Mouse (Mus musculus) midbrain, postnatal 0 days (tissue): ENCODE results near the gene Il1rl1. TPM values are rescaled to one million over a fixed set of nuclear protein-coding genes. Genes with fewer than 3 reads are reported as not detected.

Source experiments
- ATAC-seq: fragments of 200-750 bp; cut with Nextera tagmentation; 2 replicates; pipeline ENCODE4 v1.8.0; 2017; ENCODE audit warnings: moderate number of reproducible peaks, mild to moderate bottlenecking, moderate TSS enrichment, moderate library complexity; ENCODE audit not compliant: low FRiP score
- DNase-seq: peaks from one replicate; pipeline ENCODE4 v3.0.0-alpha.2; 2015; ENCODE audit warnings: low spot score
- H3K27ac ChIP-seq: fragments of 300-500 bp; sonication (generic); 2 replicates; pipeline ENCODE4 v1.5.1; 2014; ENCODE audit warnings: low read depth, mild to moderate bottlenecking, low read length, mixed read lengths
- H3K27me3 ChIP-seq: fragments of 300-500 bp; sonication (generic); 2 replicates; pipeline ENCODE4 v1.6.1; 2014; ENCODE audit warnings: low read length, control low read depth, mixed read lengths; ENCODE audit not compliant: insufficient read depth
- H3K36me3 ChIP-seq: fragments of 300-500 bp; sonication (generic); 2 replicates; pipeline ENCODE4 v1.6.1; 2014; ENCODE audit warnings: low read length, control low read depth, mixed read lengths; ENCODE audit not compliant: insufficient read depth
- H3K4me1 ChIP-seq: fragments of 300-500 bp; sonication (generic); 2 replicates; pipeline ENCODE4 v1.6.1; 2014; ENCODE audit warnings: mild to moderate bottlenecking, control low read depth, antibody characterized with exemption, low read length, mixed read lengths; ENCODE audit not compliant: insufficient read depth
- H3K4me2 ChIP-seq: fragments of 300-500 bp; sonication (generic); 2 replicates; pipeline ENCODE4 v1.6.1; 2014; ENCODE audit warnings: low read depth, mild to moderate bottlenecking, low read length, mixed read lengths; ENCODE audit not compliant: poor library complexity, severe bottlenecking
- H3K4me3 ChIP-seq: fragments of 300-500 bp; sonication (generic); 2 replicates; pipeline ENCODE4 v1.5.1; 2014; ENCODE audit warnings: low read depth, mild to moderate bottlenecking, low read length, moderate library complexity
- H3K9ac ChIP-seq: fragments of 300-500 bp; sonication (generic); replicated peaks from 2 replicates; pipeline ENCODE4 v1.6.1; 2014; ENCODE audit warnings: mild to moderate bottlenecking, low read length, moderate library complexity, mixed read lengths; ENCODE audit not compliant: poor library complexity, severe bottlenecking
- H3K9me3 ChIP-seq: fragments of 300-500 bp; sonication (generic); 2 replicates; pipeline ENCODE4 v1.6.1; 2016; ENCODE audit warnings: low read length, control low read depth
- CTCF ChIP-seq: IDR thresholded peaks from 2 replicates; pipeline ENCODE4 v1.5.1; 2016; ENCODE audit warnings: antibody characterized with exemption, mild to moderate bottlenecking
- WGBS: fragments of 180-500 bp; shearing (Covaris S2); extraction: QIAGEN DNeasy Blood & Tissue Kit; methylation state at CpG from one replicate; pipeline ENCODE4 v1.1.7; 2014; 5-methylcytosine and 5-hydroxymethylcytosine counted together
- polyA plus RNA-seq: library from polyadenylated mRNA; unstranded; fragments of >200 nt; fragmentation: Nextera tagmentation; extraction: Ambion mirVana; gene quantifications from 2 replicates; pipeline ENCODE4 v1.2.1, GENCODE M21; 2015
- total RNA-seq: library from RNA; depleted of rRNA; stranded (reverse); fragments of >200 nt; gene quantifications from 2 replicates; pipeline ENCODE4 v1.2.3, GENCODE M21; 2014

The Il1rl1 gene
- total and polyA plus RNA-seq, 2 experiments from 2014 or later, result 0.04 to 0.33 TPM

DNA sequence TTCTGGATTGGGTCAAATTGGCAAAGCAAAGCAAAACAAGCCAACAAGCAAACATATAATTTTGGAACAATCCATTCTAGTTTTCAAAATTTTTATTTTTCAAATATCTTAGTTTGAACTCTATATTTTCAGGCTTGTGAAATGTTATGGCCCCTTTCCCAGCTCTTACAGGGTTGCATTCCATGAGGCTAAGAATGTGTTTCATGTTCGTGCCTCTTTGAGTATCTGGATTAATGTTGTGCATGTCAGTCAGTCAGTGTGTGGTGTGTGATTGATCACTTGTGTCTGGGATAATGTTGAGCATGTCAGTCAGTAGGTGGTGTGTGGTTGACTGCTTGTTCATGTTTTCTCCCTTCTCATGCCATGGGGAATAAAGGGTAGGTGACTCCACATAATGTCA, 1.5 kb upstream of the Il1rl1 start:
- Histone ChIP-seq H3K4me3 (no peak overlapping the region), H3K36me3 (no peaks in the 10 kb centered on the region), H3K9me3 (no peaks in the 10 kb centered on the region), H3K27me3 (no peaks in the 10 kb centered on the region), H3K4me2 (no peak overlapping the region), H3K27ac (no peak overlapping the region), H3K4me1 (no peaks in the 10 kb centered on the region), H3K9ac (no peak overlapping the region)
- no peak for TF ChIP-seq CTCF
- no peak for DNase-seq
- 98% methylated on average over 1 of the region's 1 CpGs for WGBS
- ATAC-seq, result no peak

DNA sequence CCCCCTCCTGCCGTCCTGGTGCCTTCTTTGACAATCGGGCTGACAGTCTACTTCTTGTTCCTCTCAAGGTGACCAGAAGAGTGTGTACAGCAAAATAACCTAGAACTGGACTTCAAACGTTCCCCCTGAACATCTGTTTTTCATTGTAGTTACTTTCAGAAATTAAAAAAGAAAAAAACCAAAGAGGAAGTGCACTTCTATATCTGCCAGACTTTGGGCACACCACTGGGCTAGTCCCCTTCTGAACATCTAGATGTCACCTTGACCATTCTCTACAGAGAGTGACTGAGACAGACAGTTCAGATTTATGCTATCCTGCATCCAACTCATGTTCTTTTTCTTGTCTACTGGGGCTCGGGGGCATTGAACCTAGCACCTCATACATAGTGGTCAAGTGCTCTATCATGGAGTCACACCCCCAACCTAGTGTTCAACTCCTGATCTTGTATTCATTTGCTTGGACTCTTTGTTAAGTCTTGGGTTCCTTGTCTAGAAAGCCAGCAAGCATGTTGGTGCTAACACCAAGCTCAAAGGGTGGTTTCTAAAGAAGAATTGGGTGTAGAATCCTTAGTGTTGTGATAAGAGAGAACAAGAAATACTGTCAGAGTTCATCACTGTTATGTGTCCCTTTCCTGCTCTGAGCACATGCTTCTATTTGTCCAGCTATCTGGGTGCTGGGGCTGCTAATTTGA, 919 bp downstream of the Il1rl1 start:
- H3K4me2 ChIP-seq, result no peak overlapping the region
- no peak overlapping the region for H3K27ac ChIP-seq
- no peaks in the 10 kb centered on the region for H3K4me1 ChIP-seq
- H3K27me3 ChIP-seq, result no peaks in the 10 kb centered on the region
- H3K9ac ChIP-seq, result no peak overlapping the region
- no peaks in the 10 kb centered on the region for H3K9me3 ChIP-seq
- no peak overlapping the region for H3K4me3 ChIP-seq
- DNase-seq (no peak), ATAC-seq (no peak)
- TF ChIP-seq CTCF, result no peak
- no peaks in the 10 kb centered on the region for H3K36me3 ChIP-seq
- 70% methylated on average over 4 of the region's 4 CpGs for WGBS

GRCm38 (mm10) chr1:40432169-40432568, 2.8 kb downstream of the Il1rl1 start:
- Histone ChIP-seq H3K36me3 (no peaks in the 10 kb centered on the region), H3K27ac (no peak overlapping the region), H3K4me1 (no peaks in the 10 kb centered on the region), H3K9me3 (no peaks in the 10 kb centered on the region), H3K9ac (no peak overlapping the region), H3K27me3 (no peaks in the 10 kb centered on the region), H3K4me2 (no peak overlapping the region), H3K4me3 (no peak overlapping the region)
- 93% methylated on average over 2 of the region's 2 CpGs for WGBS
- no peak for ATAC-seq
- no peak for TF ChIP-seq CTCF
- no peak for DNase-seq

DNA sequence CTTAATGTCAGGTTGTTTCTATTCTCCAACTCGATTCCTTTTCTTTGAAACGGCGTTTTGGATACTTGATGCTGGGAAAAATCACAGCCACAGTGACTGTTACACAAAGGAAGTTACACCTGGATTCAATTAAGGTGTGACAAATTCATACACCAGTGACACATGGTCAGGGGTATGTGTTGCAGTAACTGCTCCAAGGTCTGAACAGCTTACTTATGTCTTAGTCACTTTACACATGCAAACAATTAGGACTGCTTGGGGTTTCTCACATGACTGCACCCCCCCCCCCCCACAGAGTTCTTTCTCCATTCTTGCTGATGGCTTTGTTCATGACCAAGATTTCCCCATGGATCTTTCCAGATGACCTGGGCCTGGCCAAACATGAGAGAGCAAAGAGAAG, 6.6 kb downstream of the Il1rl1 start:
- H3K4me1 ChIP-seq, result no peaks in the 10 kb centered on the region
- no peak overlapping the region for H3K27ac ChIP-seq
- no peak overlapping the region for H3K4me2 ChIP-seq
- no peak overlapping the region for H3K4me3 ChIP-seq
- H3K9me3 ChIP-seq, result no peaks in the 10 kb centered on the region
- no peaks in the 10 kb centered on the region for H3K36me3 ChIP-seq
- H3K9ac ChIP-seq, result no peak overlapping the region
- H3K27me3 ChIP-seq, result no peaks in the 10 kb centered on the region
- no peak for TF ChIP-seq CTCF
- DNase-seq (no peak), ATAC-seq (no peak)
- 90% methylated on average over 3 of the region's 3 CpGs for WGBS

DNA sequence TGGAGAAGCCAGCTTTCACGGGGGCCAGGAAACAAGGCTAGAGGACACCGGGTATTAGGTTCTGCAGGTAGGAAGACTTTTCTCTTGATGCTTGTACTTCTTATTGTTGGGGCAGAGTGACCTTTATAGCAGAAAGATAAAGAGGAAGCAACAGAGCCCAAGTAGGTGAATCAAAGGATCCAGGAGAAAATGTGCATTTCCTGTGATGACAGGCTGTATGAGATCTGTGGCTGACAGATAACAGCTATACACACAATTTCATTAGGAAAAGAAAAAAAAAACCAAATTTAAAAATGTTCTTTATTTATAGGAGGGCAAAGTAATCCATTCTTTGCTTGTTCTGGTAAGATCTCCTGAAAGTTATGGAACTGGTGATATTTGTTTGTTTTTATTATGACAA, 8.0 kb downstream of the Il1rl1 start:
- no peak for ATAC-seq
- Histone ChIP-seq H3K36me3 (no peaks in the 10 kb centered on the region), H3K9ac (no peak overlapping the region), H3K27ac (no peak overlapping the region), H3K4me1 (no peaks in the 10 kb centered on the region), H3K9me3 (no peaks in the 10 kb centered on the region), H3K4me2 (no peak overlapping the region), H3K4me3 (no peak overlapping the region), H3K27me3 (no peaks in the 10 kb centered on the region)
- WGBS, result 95% methylated on average over 2 of the region's 2 CpGs
- no peak for DNase-seq
- no peak for TF ChIP-seq CTCF

GRCm38 (mm10) chr1:40439504-40439903, 10.1 kb downstream of the Il1rl1 start:
- H3K36me3 ChIP-seq, result no peaks in the 10 kb centered on the region
- H3K4me2 ChIP-seq, result no peak overlapping the region
- H3K9ac ChIP-seq, result no peak overlapping the region
- no peak for ATAC-seq
- no peaks in the 10 kb centered on the region for H3K4me1 ChIP-seq
- H3K4me3 ChIP-seq, result no peak overlapping the region
- no peaks in the 10 kb centered on the region for H3K27me3 ChIP-seq
- no peaks in the 10 kb centered on the region for H3K9me3 ChIP-seq
- DNase-seq, result no peak
- WGBS, result 63% methylated on average over 8 of the region's 8 CpGs
- H3K27ac ChIP-seq, result no peak overlapping the region
- TF ChIP-seq CTCF, result no peak
